30 mouse cellular contexts compared by ENCODE assay signal in genomic region chr11:33937641-33938040, GRCm38 (mm10). TPM values are rescaled to one million over a fixed set of nuclear protein-coding genes. Genes with fewer than 3 reads are reported as not detected.
DNase-seq lines count a peak whose midpoint lies in the region; ATAC-seq and TF ChIP-seq lines count a peak whose summit lies in the region.
"Had no signal": no experiment of that assay in that cellular context is flagged by ENCODE, and none has a peak within 500 bp of the region (broad histone marks: within the 10 kb centered on the region; RNA-seq: fewer than 3 reads in every experiment).

No protein-coding gene starts in this region.

- peak overlapping the region; percentile 98 for H3K27ac ChIP-seq in thymus, adult 2 months (ENCODE audit: control insufficient read depth, insufficient read depth, low read length)
- H3K27ac ChIP-seq in forebrain, embryonic 13.5 days = no peak overlapping the region
- H3K27ac ChIP-seq: embryonic facial prominence, embryonic 12.5 days; embryonic facial prominence, embryonic 15.5 days; forebrain, embryonic 15.5 days; heart, embryonic 15.5 days; hindbrain, embryonic 10.5 days; hindbrain, embryonic 13.5 days had no signal

- peaks cover 21% of the 10 kb centered on the region for H3K4me1 ChIP-seq in megakaryocyte, embryonic 14.5 days
- H3K4me1 ChIP-seq in thymus, adult 2 months (replicated peaks; ENCODE audit: control insufficient read depth, insufficient read depth, low read length) = peaks cover 52% of the 10 kb centered on the region
- 0 out of 2 replicates have a peak, but pooled peaks cover 3% of the 10 kb centered on the region for H3K4me1 ChIP-seq in forebrain, embryonic 13.5 days
- H3K4me1 ChIP-seq: embryonic facial prominence, embryonic 12.5 days; forebrain, embryonic 15.5 days; heart, embryonic 12.5 days; heart, embryonic 15.5 days had no signal

- peak overlapping the region; percentile 53 for H3K4me3 ChIP-seq in megakaryocyte, embryonic 14.5 days (replicated peaks)
- no peak overlapping the region for H3K4me3 ChIP-seq in thymus, adult 2 months (ENCODE audit: control insufficient read depth, insufficient read depth, low read length)
- no peak overlapping the region for H3K4me3 ChIP-seq in forebrain, embryonic 13.5 days
- H3K4me3 ChIP-seq: embryonic facial prominence, embryonic 12.5 days; embryonic facial prominence, embryonic 15.5 days; forebrain, embryonic 15.5 days; heart, embryonic 12.5 days; heart, embryonic 15.5 days; hindbrain, embryonic 10.5 days; hindbrain, embryonic 13.5 days had no signal

- no peaks in the 10 kb centered on the region for H3K9me3 ChIP-seq in megakaryocyte, embryonic 14.5 days
- no peaks in the 10 kb centered on the region for H3K9me3 ChIP-seq in forebrain, embryonic 13.5 days (replicated peaks)
- H3K9me3 ChIP-seq: embryonic facial prominence, embryonic 12.5 days; embryonic facial prominence, embryonic 15.5 days; forebrain, embryonic 15.5 days; heart, embryonic 12.5 days; heart, embryonic 15.5 days; hindbrain, embryonic 10.5 days; hindbrain, embryonic 13.5 days had no signal

- H3K9ac ChIP-seq in forebrain, embryonic 13.5 days = no peak overlapping the region
- H3K9ac ChIP-seq: embryonic facial prominence, embryonic 12.5 days; embryonic facial prominence, embryonic 15.5 days; forebrain, embryonic 15.5 days; heart, embryonic 12.5 days; heart, embryonic 15.5 days; hindbrain, embryonic 13.5 days had no signal

- no peak for DNase-seq in thymus, adult 2 months
- DNase-seq in thymus, adult 18-20 months = no peak
- peak; percentile 41 for DNase-seq in naive thymus-derived CD4-positive, alpha-beta T cell, adult 2 months (ENCODE audit: low read depth)
- DNase-seq: adrenal gland, adult 2 months; adrenal gland, postnatal 14 days; B cell, adult 2 months; cerebellum, adult 11 months; cerebellum, adult 2 months; cerebellum, adult 9-11 months; cerebellum, postnatal 25 days; gastrocnemius, postnatal 25 days; heart, adult 18-20 months; heart, postnatal 10 days; heart, postnatal 36 days had no signal

- TF ChIP-seq POLR2A in thymus, adult 2 months (IDR thresholded peaks at IDR 0.05; ENCODE audit: control insufficient read depth, extremely low read depth, insufficient read depth, low read length, poor library complexity) = no peak

- ATAC-seq in megakaryocyte, adult 5-6 weeks (ENCODE audit: poor library complexity, severe bottlenecking) = no peak
- ATAC-seq in forebrain, embryonic 13.5 days = no peak
- ATAC-seq: forebrain, embryonic 15.5 days; hindbrain, embryonic 16.5 days; inflammation-experienced regulatory T-cells, adult 6 months had no signal

- no peaks in the 10 kb centered on the region for H3K36me3 ChIP-seq in megakaryocyte, embryonic 14.5 days (replicated peaks; ENCODE audit: low read length)
- H3K36me3 ChIP-seq in thymus, adult 2 months (ENCODE audit: control insufficient read depth, insufficient read depth, low read length) = no peaks in the 10 kb centered on the region
- no peaks in the 10 kb centered on the region for H3K36me3 ChIP-seq in forebrain, embryonic 13.5 days (ENCODE audit: poor library complexity, severe bottlenecking)
- H3K36me3 ChIP-seq: embryonic facial prominence, embryonic 12.5 days; embryonic facial prominence, embryonic 15.5 days; forebrain, embryonic 15.5 days; G1E; heart, embryonic 12.5 days; heart, embryonic 15.5 days; hindbrain, embryonic 10.5 days; hindbrain, embryonic 13.5 days had no signal

- H3K27me3 ChIP-seq in megakaryocyte, embryonic 14.5 days (replicated peaks) = peaks cover 24% of the 10 kb centered on the region
- no peaks in the 10 kb centered on the region for H3K27me3 ChIP-seq in thymus, adult 2 months (ENCODE audit: control insufficient read depth, insufficient read depth, low read length)
- H3K27me3 ChIP-seq in forebrain, embryonic 13.5 days = no peaks in the 10 kb centered on the region
- H3K27me3 ChIP-seq: CH12.LX; embryonic facial prominence, embryonic 12.5 days; embryonic facial prominence, embryonic 15.5 days; forebrain, embryonic 15.5 days; heart, embryonic 12.5 days; heart, embryonic 15.5 days; hindbrain, embryonic 13.5 days had no signal

- H3K4me2 ChIP-seq in forebrain, embryonic 13.5 days = no peak overlapping the region
- H3K4me2 ChIP-seq: embryonic facial prominence, embryonic 12.5 days; embryonic facial prominence, embryonic 15.5 days; forebrain, embryonic 15.5 days; heart, embryonic 12.5 days; heart, embryonic 15.5 days; hindbrain, embryonic 13.5 days had no signal

- WGBS in thymus, adult 2 months = 82% methylated on average over 8 of the region's 8 CpGs
- WGBS in forebrain, embryonic 13.5 days = 94% methylated on average over 8 of the region's 8 CpGs

- no peak for TF ChIP-seq CTCF in thymus, adult 2 months (IDR thresholded peaks at IDR 0.05; ENCODE audit: borderline replicate concordance, control insufficient read depth, extremely low read depth, insufficient read depth, low read length, poor library complexity)

RNA-seq across cellular contexts. Expression of gene Kcnmb1, which starts 25.2 kb away (rescaled TPM):
- polyA plus RNA-seq in megakaryocyte, embryonic 14.5 days (2012; ENCODE audit: insufficient read depth, low replicate concordance) = not detected in 2 replicates
- total RNA-seq in megakaryocyte, adult 5-6 weeks (2015) = not detected in 2 replicates
- not detected in 2 replicates for total RNA-seq in megakaryocyte, adult 5-6 weeks (2017)
- polyA plus RNA-seq in thymus, adult 2 months (2012; rRNA removed) = 0.45 and 0.50 TPM in 2 replicates
- 0.05 and 0.09 TPM in 2 replicates for polyA plus RNA-seq in forebrain, embryonic 13.5 days (2015; fragmentation: Nextera tagmentation; extraction: Ambion mirVana)
- total RNA-seq: common myeloid progenitor, adult 5-6 weeks had no signal
- polyA plus RNA-seq: G1E had no signal

RNA-seq across cellular contexts. Expression of gene Kcnip1, which starts 55.3 kb away (rescaled TPM):
- polyA plus RNA-seq in megakaryocyte, embryonic 14.5 days (2012; ENCODE audit: insufficient read depth, low replicate concordance) = not detected in 2 replicates
- total RNA-seq in megakaryocyte, adult 5-6 weeks (2015) = 0.09 TPM in 1 of 2 replicates, not detected in the other
- total RNA-seq in megakaryocyte, adult 5-6 weeks (2017) = 0.18 TPM in 1 of 2 replicates, not detected in the other
- polyA plus RNA-seq in thymus, adult 2 months (2012; rRNA removed) = 0.12 and 0.13 TPM in 2 replicates
- 29.9 and 37.4 TPM in 2 replicates for polyA plus RNA-seq in forebrain, embryonic 13.5 days (2015; fragmentation: Nextera tagmentation; extraction: Ambion mirVana)
- total RNA-seq: common myeloid progenitor, adult 5-6 weeks; gastrocnemius, adult 8-10 months; gastrocnemius, postnatal 25 days; heart, postnatal 10 days had no signal
- polyA plus RNA-seq: G1E; heart, embryonic 15.5 days had no signal

Comparison
In these comparisons a context has a peak if more than half of its experiments do, and no peak if none do; other contexts are left out.
1. RNA of gene Kcnip1, which starts 55.3 kb away (polyA plus RNA-seq): 29.9 to 37.4 TPM in forebrain, embryonic 13.5 days; 0.12 to 0.13 TPM in thymus, adult 2 months and not detected in megakaryocyte, embryonic 14.5 days; every median in the first group is over 10 times any median in the second.